ENCODE assay signal across 15 mouse cellular contexts in genomic region chr2:174050339-174050685, GRCm38 (mm10). TPM values are rescaled to one million over a fixed set of nuclear protein-coding genes. Genes with fewer than 3 reads are reported as not detected.
DNase-seq lines count a peak whose midpoint lies in the region; ATAC-seq and TF ChIP-seq lines count a peak whose summit lies in the region.
"Had no signal": no experiment of that assay in that cellular context is flagged by ENCODE, and none has a peak within 500 bp of the region (broad histone marks: within the 10 kb centered on the region; RNA-seq: fewer than 3 reads in every experiment).

No protein-coding gene starts in this region.

- ATAC-seq in heart, embryonic 13.5 days (ENCODE audit: extremely low read depth, insufficient number of reproducible peaks, low FRiP score, low TSS enrichment), result no peak
- ATAC-seq in stomach, embryonic 14.5 days (ENCODE audit: insufficient number of reproducible peaks, insufficient read depth, low FRiP score, low read depth), result no peak; the same call in 1 of the 2 replicates
- no peak for ATAC-seq in stomach, postnatal 0 days (ENCODE audit: low FRiP score, low TSS enrichment)

- no peak overlapping the region for H3K9ac ChIP-seq in heart, embryonic 13.5 days
- H3K9ac ChIP-seq in stomach, embryonic 14.5 days (replicated peaks; ENCODE audit: low read depth, low read length), result no peak overlapping the region
- H3K9ac ChIP-seq in stomach, postnatal 0 days (ENCODE audit: low read length), result no peak overlapping the region
- H3K9ac ChIP-seq: lung, embryonic 15.5 days had no signal

- peak overlapping the region; percentile 27; the same call in 1 of the 2 replicates for H3K4me2 ChIP-seq in heart, embryonic 13.5 days
- H3K4me2 ChIP-seq in stomach, embryonic 14.5 days (replicated peaks; ENCODE audit: low read depth, low read length), result no peak overlapping the region
- no peak overlapping the region for H3K4me2 ChIP-seq in stomach, postnatal 0 days (replicated peaks; ENCODE audit: low read depth)
- H3K4me2 ChIP-seq: lung, embryonic 15.5 days had no signal

- no peak for TF ChIP-seq CTCF in stomach, postnatal 0 days (IDR thresholded peaks at IDR 0.05; ENCODE audit: low read depth)

- H3K27ac ChIP-seq in heart, embryonic 13.5 days (replicated peaks), result no peak overlapping the region
- peak overlapping the region; percentile 88 for H3K27ac ChIP-seq in stomach, embryonic 14.5 days (ENCODE audit: low read length)
- no peak overlapping the region for H3K27ac ChIP-seq in stomach, postnatal 0 days (replicated peaks)
- H3K27ac ChIP-seq in limb, embryonic 10.5 days, result peak overlapping the region; percentile 30; the same call in 1 of the 2 replicates
- H3K27ac ChIP-seq: lung, embryonic 15.5 days had no signal

- no peak for DNase-seq in heart, adult 18-20 months
- DNase-seq in stomach, postnatal 0 days (ENCODE audit: low spot score), result no peak
- DNase-seq in limb, embryonic 10.5 days (ENCODE audit: low spot score), result no peak
- peak; percentile 76 for DNase-seq in yolk sac, embryonic 10.5 days (ENCODE audit: low spot score)
- DNase-seq in spleen, adult 12 weeks (ENCODE audit: low spot score), result no peak
- no peak for DNase-seq in urinary bladder, postnatal 14 days (ENCODE audit: low spot score)
- DNase-seq: adrenal gland, postnatal 25 days; kidney, adult 11 months; kidney, postnatal 36 days; right cerebral cortex, postnatal 14 days had no signal

- peaks cover 11% of the 10 kb centered on the region for H3K9me3 ChIP-seq in heart, embryonic 13.5 days
- peaks cover 9% of the 10 kb centered on the region; the same call in 1 of the 2 replicates for H3K9me3 ChIP-seq in stomach, embryonic 14.5 days (ENCODE audit: control insufficient read depth, low read depth, low read length)
- no peaks in the 10 kb centered on the region for H3K9me3 ChIP-seq in stomach, postnatal 0 days (ENCODE audit: control insufficient read depth, low read length)
- no peaks in the 10 kb centered on the region for H3K9me3 ChIP-seq in limb, embryonic 10.5 days (replicated peaks)
- H3K9me3 ChIP-seq: lung, embryonic 15.5 days had no signal

- peaks cover 21% of the 10 kb centered on the region for H3K27me3 ChIP-seq in heart, embryonic 13.5 days (replicated peaks)
- no peaks in the 10 kb centered on the region for H3K27me3 ChIP-seq in stomach, embryonic 14.5 days (ENCODE audit: control insufficient read depth, insufficient read depth, low read length)
- H3K27me3 ChIP-seq in stomach, postnatal 0 days (ENCODE audit: control insufficient read depth, insufficient read depth, low read length), result no peaks in the 10 kb centered on the region
- peaks cover 31% of the 10 kb centered on the region for H3K27me3 ChIP-seq in limb, embryonic 10.5 days (ENCODE audit: low read depth, poor library complexity, severe bottlenecking)

- no peak overlapping the region for H3K4me3 ChIP-seq in heart, embryonic 13.5 days
- no peak overlapping the region for H3K4me3 ChIP-seq in stomach, embryonic 14.5 days (ENCODE audit: low read depth, low read length)
- no peak overlapping the region for H3K4me3 ChIP-seq in stomach, postnatal 0 days (ENCODE audit: low read depth, low read length)
- 0 out of 2 replicates have a peak overlapping the region, but pooled peaks have one; percentile 17 for H3K4me3 ChIP-seq in limb, embryonic 10.5 days
- H3K4me3 ChIP-seq: limb, embryonic 13.5 days; lung, embryonic 15.5 days; megakaryocyte, embryonic 14.5 days had no signal

- peaks cover 24% of the 10 kb centered on the region for H3K4me1 ChIP-seq in heart, embryonic 13.5 days
- H3K4me1 ChIP-seq in stomach, embryonic 14.5 days (ENCODE audit: control insufficient read depth, insufficient read depth, low read length), result peaks cover 24% of the 10 kb centered on the region
- H3K4me1 ChIP-seq in stomach, postnatal 0 days (replicated peaks; ENCODE audit: control insufficient read depth, insufficient read depth), result peaks cover 3% of the 10 kb centered on the region; the same call in 1 of the 2 replicates
- H3K4me1 ChIP-seq in limb, embryonic 10.5 days, result peaks cover 24% of the 10 kb centered on the region

- H3K36me3 ChIP-seq in heart, embryonic 13.5 days, result no peaks in the 10 kb centered on the region
- H3K36me3 ChIP-seq in stomach, embryonic 14.5 days (ENCODE audit: control insufficient read depth, insufficient read depth, low read length), result no peaks in the 10 kb centered on the region
- no peaks in the 10 kb centered on the region for H3K36me3 ChIP-seq in stomach, postnatal 0 days (ENCODE audit: control insufficient read depth, insufficient read depth, low read length)
- no peaks in the 10 kb centered on the region for H3K36me3 ChIP-seq in limb, embryonic 10.5 days
- H3K36me3 ChIP-seq: limb, embryonic 13.5 days; lung, embryonic 15.5 days had no signal

- WGBS in heart, embryonic 13.5 days, result 9% methylated on average over 3 of the region's 3 CpGs
- WGBS in stomach, embryonic 14.5 days, result 5% methylated on average over 3 of the region's 3 CpGs
- 21% methylated on average over 3 of the region's 3 CpGs for WGBS in stomach, postnatal 0 days
- WGBS in limb, embryonic 10.5 days, result 2% methylated on average over 3 of the region's 3 CpGs

- TF ChIP-seq EP300 in stomach, postnatal 0 days (optimal IDR thresholded peaks at IDR 0.05), result no peak

RNA-seq across cellular contexts. Expression of gene Stx16, which starts 25.8 kb away (rescaled TPM):
- polyA plus RNA-seq in heart, embryonic 13.5 days (2015; fragmentation: Nextera tagmentation; extraction: Ambion mirVana), result 8.6 and 9.3 TPM in 2 replicates
- 10 to 100 TPM; 16.4 to 17.3 TPM for total RNA-seq in heart, adult 18-20 months (2021)
- polyA plus RNA-seq in stomach, embryonic 14.5 days (2014; fragmentation: Nextera tagmentation; extraction: Ambion mirVana), result 11.2 and 11.7 TPM in 2 replicates
- polyA plus RNA-seq in stomach, postnatal 0 days (2015; fragmentation: Nextera tagmentation; extraction: Ambion mirVana), result 3.6 and 4.1 TPM in 2 replicates
- 10.0 and 12.4 TPM in 2 replicates for polyA plus RNA-seq in limb, embryonic 10.5 days (2016; fragmentation: Nextera tagmentation; extraction: Ambion mirVana)

RNA-seq across cellular contexts. Expression of gene Npepl1, which starts 59.8 kb away (rescaled TPM):
- polyA plus RNA-seq in heart, embryonic 13.5 days (2015; fragmentation: Nextera tagmentation; extraction: Ambion mirVana), result 37.8 and 41.4 TPM in 2 replicates
- total RNA-seq in heart, adult 18-20 months (2021), result 10 to 100 TPM; 66.6 to 70.9 TPM
- 48.1 and 56.1 TPM in 2 replicates for polyA plus RNA-seq in stomach, embryonic 14.5 days (2014; fragmentation: Nextera tagmentation; extraction: Ambion mirVana)
- polyA plus RNA-seq in stomach, postnatal 0 days (2015; fragmentation: Nextera tagmentation; extraction: Ambion mirVana), result 41.0 and 44.6 TPM in 2 replicates
- 29.7 and 36.2 TPM in 2 replicates for polyA plus RNA-seq in limb, embryonic 10.5 days (2016; fragmentation: Nextera tagmentation; extraction: Ambion mirVana)

Comparison
In these comparisons a context has a peak if more than half of its experiments do, and no peak if none do; other contexts are left out.
1. H3K27ac ChIP-seq: peak in stomach, embryonic 14.5 days (single experiment) and limb, embryonic 10.5 days (single experiment); none in heart, embryonic 13.5 days (single experiment) and stomach, postnatal 0 days (single experiment).